Mouse (Mus musculus) intestine, embryonic 16.5 days (tissue): ENCODE measurements at regions not wholly inside any gene's neighbourhood (a gene's known extent, or its start where the extent isn't known, plus 50 kb on each side); places are given as distances from the start of the nearest gene placed in this dataset.

Source experiments
- ATAC-seq: fragments of 200-750 bp; cut with Nextera tagmentation; 2 replicates; pipeline ENCODE4 v1.8.0; 2017; ENCODE audit warnings: moderate TSS enrichment, moderate library complexity
- H3K27ac ChIP-seq: fragments of 300-500 bp; sonication (generic); 2 replicates; pipeline ENCODE4 v1.5.1; 2014; ENCODE audit warnings: mild to moderate bottlenecking, low read length
- H3K27me3 ChIP-seq: fragments of 300-500 bp; sonication (generic); replicated peaks from 2 replicates; pipeline ENCODE4 v1.6.1; 2014; ENCODE audit warnings: low read length, control low read depth, mixed read lengths; ENCODE audit not compliant: control insufficient read depth, insufficient read depth
- H3K36me3 ChIP-seq: fragments of 300-500 bp; sonication (generic); 2 replicates; pipeline ENCODE4 v1.6.1; 2014; ENCODE audit warnings: low read length, control low read depth; ENCODE audit not compliant: control insufficient read depth, insufficient read depth
- H3K4me1 ChIP-seq: fragments of 300-500 bp; sonication (generic); 2 replicates; pipeline ENCODE4 v1.6.1; 2014; ENCODE audit warnings: low read length, control low read depth, mixed read lengths; ENCODE audit not compliant: control insufficient read depth, insufficient read depth
- H3K4me2 ChIP-seq: fragments of 300-500 bp; sonication (generic); 2 replicates; pipeline ENCODE4 v1.6.1; 2014; ENCODE audit warnings: low read depth, low read length, control low read depth
- H3K4me3 ChIP-seq: fragments of 300-500 bp; sonication (generic); 2 replicates; pipeline ENCODE4 v1.5.1; 2014; ENCODE audit warnings: mild to moderate bottlenecking, low read length
- H3K9ac ChIP-seq: fragments of 300-500 bp; sonication (generic); 2 replicates; pipeline ENCODE4 v1.6.1; 2014; ENCODE audit warnings: low read depth, low read length
- H3K9me3 ChIP-seq: fragments of 300-500 bp; sonication (generic); 2 replicates; pipeline ENCODE4 v1.6.1; 2016; ENCODE audit warnings: low read length, control low read depth; ENCODE audit not compliant: control insufficient read depth
- WGBS: fragments of 180-500 bp; shearing (Covaris S2); extraction: QIAGEN DNeasy Blood & Tissue Kit; methylation state at CpG from one replicate; pipeline ENCODE4 v1.1.7; 2014; 5-methylcytosine and 5-hydroxymethylcytosine counted together

DNA sequence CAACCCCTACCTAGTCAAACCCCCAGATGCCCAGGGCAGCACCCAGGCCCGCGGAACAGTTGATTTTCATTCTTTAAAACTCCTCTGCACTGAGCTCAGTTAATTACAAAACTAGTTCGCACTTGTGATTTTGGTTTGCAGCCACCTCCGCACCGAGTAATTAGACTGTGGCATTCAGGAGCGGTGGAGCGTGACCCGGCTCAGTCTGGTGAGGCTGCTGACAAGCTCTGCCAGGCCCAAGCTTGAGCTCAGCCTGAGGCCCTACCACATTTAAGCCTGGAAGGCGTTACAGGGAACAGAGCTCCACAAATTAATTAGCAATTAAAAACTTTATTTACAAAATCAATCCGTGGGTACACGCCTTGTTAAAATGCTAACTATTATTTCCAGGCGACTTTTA is 132.0 kb upstream of the Zdhhc25 start:
- Histone ChIP-seq H3K4me3 (no peak overlapping the region), H3K36me3 (no peaks in the 10 kb centered on the region), H3K4me2 (no peak overlapping the region), H3K9ac (no peak overlapping the region), H3K9me3 (no peaks in the 10 kb centered on the region), H3K27ac (no peak overlapping the region), H3K27me3 (no peaks in the 10 kb centered on the region), H3K4me1 (no peaks in the 10 kb centered on the region)
- WGBS: 73% methylated on average over 12 of the region's 12 CpGs
- no peak for ATAC-seq

DNA sequence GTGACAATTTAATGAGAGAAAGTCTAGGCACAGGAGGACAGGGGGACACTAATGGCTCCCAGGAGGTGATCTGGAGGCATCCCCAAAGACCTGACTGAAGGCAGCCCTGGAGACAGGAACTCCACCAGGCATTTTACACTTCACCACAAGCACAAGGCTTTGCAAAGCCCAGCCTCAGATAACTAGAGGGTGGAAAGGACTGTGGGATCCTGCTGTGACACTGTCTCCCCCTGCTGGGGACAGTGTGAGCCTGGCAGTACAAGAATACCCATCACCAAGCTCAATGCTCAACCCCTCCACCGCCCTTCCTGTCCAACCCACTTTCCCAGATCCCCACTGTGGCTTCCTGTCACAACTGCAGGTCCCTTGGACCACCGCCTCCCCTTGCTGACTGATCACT is 131.3 kb upstream of the Zdhhc25 start:
- Histone ChIP-seq H3K27ac (no peak overlapping the region), H3K4me2 (no peak overlapping the region), H3K27me3 (no peaks in the 10 kb centered on the region), H3K36me3 (no peaks in the 10 kb centered on the region), H3K4me1 (no peaks in the 10 kb centered on the region), H3K9me3 (no peaks in the 10 kb centered on the region), H3K4me3 (no peak overlapping the region), H3K9ac (no peak overlapping the region)
- 39% methylated on average over 2 of the region's 2 CpGs for WGBS
- ATAC-seq: no peak

DNA sequence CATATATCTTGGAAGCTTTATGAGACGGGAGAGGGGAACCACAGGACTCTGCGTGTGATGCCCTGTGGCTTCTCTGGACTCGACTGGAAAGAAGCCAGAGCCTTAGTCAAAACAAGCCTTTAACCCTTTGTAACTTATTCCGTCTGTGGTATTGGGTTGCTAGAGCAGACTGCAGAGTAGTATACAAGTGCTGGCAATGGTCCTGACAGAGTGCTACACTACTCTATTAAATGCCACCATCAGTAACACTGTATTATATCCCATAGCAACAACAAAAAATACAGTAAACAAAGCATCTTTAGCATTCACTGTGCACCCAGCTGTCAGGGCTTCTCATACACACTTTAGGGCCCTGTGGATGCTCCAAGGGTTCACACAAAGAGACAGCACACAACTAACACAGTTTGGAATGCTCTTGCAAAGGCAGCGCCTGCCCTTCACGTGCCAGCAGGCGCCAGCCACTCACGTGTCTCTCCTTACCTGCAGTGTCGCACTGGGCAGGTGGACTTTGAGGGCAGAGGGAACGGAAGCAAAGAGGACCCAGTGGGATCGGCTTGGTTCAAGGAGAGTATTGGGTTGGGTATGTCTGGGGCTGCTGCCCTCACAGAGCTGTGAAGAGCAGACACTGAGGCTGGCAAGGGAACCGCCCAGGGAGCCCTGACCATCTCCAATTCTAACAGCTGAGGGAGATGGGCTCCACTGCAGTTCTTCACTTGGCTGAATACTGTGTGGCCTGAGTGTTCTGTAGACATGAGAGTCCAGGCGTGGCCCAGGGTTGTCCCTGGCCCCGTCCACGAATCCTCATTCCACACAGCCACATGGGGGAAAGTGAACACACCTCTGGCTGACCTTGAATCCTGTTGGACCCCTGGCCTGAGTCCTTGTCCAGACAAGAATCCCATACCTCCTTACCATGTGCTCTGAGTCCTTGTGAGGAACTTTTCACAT is 130.3 kb upstream of the Zdhhc25 start:
- H3K27me3 ChIP-seq: no peaks in the 10 kb centered on the region
- ATAC-seq: no peak
- no peaks in the 10 kb centered on the region for H3K4me1 ChIP-seq
- H3K4me3 ChIP-seq: no peak overlapping the region
- no peaks in the 10 kb centered on the region for H3K9me3 ChIP-seq
- WGBS: 76% methylated on average over 15 of the region's 15 CpGs
- H3K36me3 ChIP-seq: no peaks in the 10 kb centered on the region
- H3K9ac ChIP-seq: no peak overlapping the region
- H3K27ac ChIP-seq: no peak overlapping the region
- no peak overlapping the region for H3K4me2 ChIP-seq

DNA sequence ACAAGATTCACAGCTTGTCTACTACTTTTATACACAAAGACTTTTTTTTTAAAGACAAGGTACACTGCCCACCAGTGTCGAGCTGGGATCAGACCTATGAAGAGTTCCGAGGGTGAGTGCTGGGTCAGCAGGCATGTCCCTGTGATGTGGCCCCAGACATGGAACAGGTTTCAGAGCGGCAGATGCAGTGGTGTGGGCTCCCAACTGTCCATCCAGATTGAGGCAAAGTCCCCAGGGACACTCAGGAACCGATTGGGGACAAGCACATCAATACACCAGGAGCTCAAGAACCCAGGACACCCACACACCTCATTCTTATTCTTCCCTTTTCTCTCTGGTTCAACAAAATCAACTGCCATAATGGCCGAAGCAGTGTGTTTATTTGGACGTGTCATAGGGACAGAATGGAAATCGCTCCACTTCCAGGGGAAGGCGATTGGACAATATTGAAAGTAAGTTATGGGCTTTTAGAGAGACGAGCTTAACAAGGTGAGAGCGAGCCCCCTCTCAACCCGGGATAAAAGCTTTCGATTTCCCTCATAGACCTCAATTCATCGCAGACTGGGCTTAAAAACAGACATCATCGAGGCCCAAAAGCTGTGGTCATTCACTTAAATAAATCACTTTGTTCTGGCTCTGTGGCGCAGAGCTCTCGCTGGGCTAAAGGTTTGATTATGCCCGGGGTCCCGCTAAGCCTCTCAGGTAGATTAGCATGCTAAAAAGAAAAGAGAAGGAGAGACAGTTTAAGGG is 127.6 kb upstream of the Zdhhc25 start:
- H3K9ac ChIP-seq: no peak overlapping the region
- no peak for ATAC-seq
- 70% methylated on average over 18 of the region's 18 CpGs for WGBS

DNA sequence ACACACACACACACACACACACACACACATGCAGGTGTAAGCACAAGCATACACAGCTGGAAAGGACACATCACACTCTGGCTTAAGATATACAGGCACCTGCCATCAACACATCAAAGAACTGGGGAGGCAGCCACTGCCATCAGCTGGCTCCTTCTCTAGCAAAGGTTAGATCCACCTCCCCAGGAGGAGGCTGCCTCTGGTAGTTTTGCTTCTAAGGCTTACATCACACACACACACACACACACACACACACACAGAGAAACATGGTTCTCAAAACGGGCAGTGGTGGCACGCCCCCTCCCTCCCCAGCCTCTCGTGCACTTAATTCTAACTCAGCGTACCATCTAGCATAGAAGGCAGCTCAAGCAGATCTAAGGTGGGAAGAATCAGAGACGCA is 126.9 kb upstream of the Zdhhc25 start:
- H3K4me3 ChIP-seq: no peak overlapping the region
- ATAC-seq: no peak
- H3K27ac ChIP-seq: no peak overlapping the region
- no peaks in the 10 kb centered on the region for H3K36me3 ChIP-seq
- H3K27me3 ChIP-seq: no peaks in the 10 kb centered on the region
- 67% methylated on average over 5 of the region's 5 CpGs for WGBS
- H3K9me3 ChIP-seq: no peaks in the 10 kb centered on the region
- no peak overlapping the region for H3K4me2 ChIP-seq
- H3K4me1 ChIP-seq: no peaks in the 10 kb centered on the region
- H3K9ac ChIP-seq: no peak overlapping the region

More for the DNA sequence above, 127.6 kb upstream of the Zdhhc25 start:
- no peak overlapping the region for H3K4me3 ChIP-seq
- H3K9me3 ChIP-seq: no peaks in the 10 kb centered on the region
- no peak overlapping the region for H3K4me2 ChIP-seq
- H3K27ac ChIP-seq: no peak overlapping the region
- H3K36me3 ChIP-seq: no peaks in the 10 kb centered on the region
- no peaks in the 10 kb centered on the region for H3K27me3 ChIP-seq
- no peaks in the 10 kb centered on the region for H3K4me1 ChIP-seq

DNA sequence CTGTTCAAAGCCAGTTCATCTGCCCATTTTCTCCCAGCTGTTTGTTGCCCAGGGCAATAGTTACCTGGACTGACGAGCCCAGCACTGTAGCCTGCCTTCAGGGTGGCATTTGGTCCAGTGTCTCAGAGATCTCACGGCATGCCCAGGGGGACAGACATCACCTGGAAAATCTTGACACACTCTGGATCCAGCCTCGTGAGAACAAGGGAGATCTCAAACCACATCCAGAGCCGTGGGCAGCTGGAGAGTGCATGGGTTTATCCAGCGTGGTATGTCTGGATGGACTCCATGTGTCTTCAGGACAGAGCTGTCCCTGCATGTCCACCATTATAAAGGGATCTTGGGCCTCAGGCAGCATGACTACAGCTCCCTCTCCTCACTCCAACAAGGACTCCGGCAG is 116.6 kb upstream of the Zdhhc25 start:
- no peak overlapping the region for H3K9ac ChIP-seq
- WGBS: 79% methylated on average over 6 of the region's 6 CpGs
- no peak overlapping the region for H3K27ac ChIP-seq
- H3K9me3 ChIP-seq: no peaks in the 10 kb centered on the region
- no peak overlapping the region for H3K4me3 ChIP-seq
- H3K36me3 ChIP-seq: no peaks in the 10 kb centered on the region
- no peak for ATAC-seq
- H3K4me2 ChIP-seq: no peak overlapping the region
- no peaks in the 10 kb centered on the region for H3K27me3 ChIP-seq
- no peaks in the 10 kb centered on the region for H3K4me1 ChIP-seq

DNA sequence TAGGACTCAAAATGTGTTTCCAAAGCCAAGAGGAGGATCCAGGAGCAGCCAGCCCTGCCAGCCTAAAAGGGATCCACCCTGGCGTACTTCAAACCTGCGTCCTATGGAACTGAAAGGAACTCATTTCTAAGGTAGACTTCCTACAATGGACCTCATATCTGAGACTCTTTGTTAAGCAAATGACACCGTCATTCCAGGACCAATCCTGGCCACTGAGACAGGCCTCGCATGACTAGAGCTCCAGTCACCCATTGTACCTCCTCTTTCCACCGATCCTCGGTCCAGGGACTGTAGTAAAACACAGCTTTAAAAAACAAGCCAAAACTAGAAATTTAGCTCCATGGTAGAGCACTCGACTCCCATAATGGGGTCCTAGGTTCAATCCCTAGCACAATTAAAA is 110.4 kb upstream of the Zdhhc25 start:
- H3K36me3 ChIP-seq: no peaks in the 10 kb centered on the region
- no peak overlapping the region for H3K27ac ChIP-seq
- no peak overlapping the region for H3K4me3 ChIP-seq
- H3K9ac ChIP-seq: no peak overlapping the region
- no peaks in the 10 kb centered on the region for H3K27me3 ChIP-seq
- H3K9me3 ChIP-seq: no peaks in the 10 kb centered on the region
- H3K4me2 ChIP-seq: no peak overlapping the region
- no peak for ATAC-seq
- WGBS: 91% methylated on average over 7 of the region's 7 CpGs
- H3K4me1 ChIP-seq: no peaks in the 10 kb centered on the region

DNA sequence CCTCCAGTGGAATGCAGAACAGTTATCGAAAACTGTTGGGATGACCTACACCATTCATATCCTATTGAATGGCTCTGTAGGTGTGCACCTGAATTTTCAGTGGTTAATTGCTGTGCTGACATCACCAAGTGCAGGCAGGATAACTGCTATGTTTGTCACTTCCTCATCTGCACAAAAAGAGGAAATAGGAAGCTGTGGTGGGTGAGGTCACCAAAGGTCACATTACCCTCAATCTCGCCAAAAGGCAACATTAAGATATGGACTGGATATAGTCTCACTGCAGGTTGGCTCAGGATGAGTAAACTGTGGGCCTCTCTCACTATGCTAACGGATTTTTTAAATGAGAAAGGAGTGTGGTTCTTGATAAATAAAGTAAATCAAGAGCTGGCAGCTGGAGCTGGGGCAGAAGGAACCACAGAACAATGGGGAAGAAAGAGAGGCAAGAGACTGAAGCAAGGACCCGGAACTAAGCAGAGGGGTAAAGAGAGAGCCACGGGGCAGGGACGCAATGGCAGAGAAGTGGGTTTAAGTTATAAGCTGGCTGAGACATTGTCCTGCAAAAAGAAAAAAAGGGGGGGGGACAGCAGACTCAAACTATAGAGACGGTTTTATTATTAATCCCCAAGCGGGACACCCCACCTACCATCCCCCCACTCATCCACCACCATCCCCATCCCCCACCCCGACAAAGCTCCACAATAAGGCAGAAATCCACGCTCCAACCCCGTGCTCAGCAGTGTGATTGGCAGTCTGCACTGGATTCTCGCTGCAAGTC is 109.6 kb upstream of the Zdhhc25 start:
- no peaks in the 10 kb centered on the region for H3K9me3 ChIP-seq
- no peak overlapping the region for H3K4me2 ChIP-seq
- ATAC-seq: no peak
- no peaks in the 10 kb centered on the region for H3K27me3 ChIP-seq
- no peaks in the 10 kb centered on the region for H3K4me1 ChIP-seq
- H3K27ac ChIP-seq: no peak overlapping the region
- WGBS: 61% methylated on average over 12 of the region's 12 CpGs
- H3K36me3 ChIP-seq: no peaks in the 10 kb centered on the region
- no peak overlapping the region for H3K4me3 ChIP-seq
- H3K9ac ChIP-seq: no peak overlapping the region

DNA sequence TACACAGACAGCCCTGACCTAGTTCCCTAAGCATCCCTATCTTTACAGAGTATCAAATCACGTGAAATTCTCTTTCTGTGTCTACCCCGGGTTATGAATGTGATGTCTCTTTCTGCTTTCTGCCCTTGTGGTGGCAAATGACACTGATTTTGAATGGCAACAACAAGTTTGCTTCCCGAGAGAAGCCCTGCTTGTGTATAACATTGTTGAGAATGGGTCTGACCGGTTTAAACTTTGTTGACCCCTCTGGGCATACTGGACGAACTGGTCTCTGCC is 109.1 kb upstream of the Zdhhc25 start:
- Histone ChIP-seq H3K36me3 (no peaks in the 10 kb centered on the region), H3K4me3 (no peak overlapping the region), H3K27me3 (no peaks in the 10 kb centered on the region), H3K9me3 (no peaks in the 10 kb centered on the region), H3K27ac (no peak overlapping the region), H3K9ac (no peak overlapping the region), H3K4me2 (no peak overlapping the region), H3K4me1 (no peaks in the 10 kb centered on the region)
- WGBS: 74% methylated on average over 5 of the region's 5 CpGs
- ATAC-seq: no peak
